Mouse (Mus musculus) embryonic facial prominence, embryonic 13.5 days (tissue): Measurements from ENCODE around the gene Prkcb. TPM values are rescaled to one million over a fixed set of nuclear protein-coding genes. Genes with fewer than 3 reads are reported as not detected.
"Not testable (repeated sequence)": the region's sequence is repeated elsewhere in the genome, so short reads cannot be mapped to it uniquely, and the experiment has no call there.

Experiments used
- ATAC-seq: fragments of 200-750 bp; cut with Nextera tagmentation; 2 replicates; pipeline ENCODE4 v1.8.0; 2017; ENCODE audit warnings: low read depth; ENCODE audit not compliant: insufficient number of reproducible peaks, insufficient read depth, low FRiP score, low TSS enrichment
- H3K27ac ChIP-seq: fragments of 300-500 bp; sonication (generic); 2 replicates; pipeline ENCODE4 v1.5.1; 2015; ENCODE audit warnings: moderate library complexity, mild to moderate bottlenecking, inconsistent platforms
- H3K27me3 ChIP-seq: fragments of 300-500 bp; sonication (generic); 2 replicates; pipeline ENCODE4 v1.6.1; 2015; ENCODE audit warnings: mild to moderate bottlenecking, inconsistent platforms
- H3K36me3 ChIP-seq: fragments of 300-500 bp; sonication (generic); 2 replicates; pipeline ENCODE4 v1.6.1; 2015; ENCODE audit warnings: mild to moderate bottlenecking, inconsistent platforms
- H3K4me1 ChIP-seq: fragments of 300-500 bp; sonication (generic); 2 replicates; pipeline ENCODE4 v1.6.1; 2015; ENCODE audit warnings: inconsistent platforms
- H3K4me2 ChIP-seq: fragments of 300-500 bp; sonication (generic); 2 replicates; pipeline ENCODE4 v1.6.1; 2015; ENCODE audit warnings: moderate library complexity, mild to moderate bottlenecking, inconsistent platforms
- H3K4me3 ChIP-seq: fragments of 300-500 bp; sonication (generic); 2 replicates; pipeline ENCODE4 v1.5.1; 2015; ENCODE audit warnings: mild to moderate bottlenecking, inconsistent platforms
- H3K9ac ChIP-seq: fragments of 300-500 bp; sonication (generic); 2 replicates; pipeline ENCODE4 v1.6.1; 2015; ENCODE audit warnings: mild to moderate bottlenecking, inconsistent platforms
- H3K9me3 ChIP-seq: fragments of 300-500 bp; sonication (generic); 2 replicates; pipeline ENCODE4 v1.6.1; 2016; ENCODE audit warnings: inconsistent platforms
- WGBS: fragments of 180-500 bp; shearing (Covaris S2); methylation state at CpG from one replicate; pipeline ENCODE4 v1.1.7; 2015; ENCODE audit warnings: mixed read lengths; 5-methylcytosine and 5-hydroxymethylcytosine counted together
- polyA plus RNA-seq: library from polyadenylated mRNA; unstranded; fragments of >200 nt; fragmentation: Nextera tagmentation; extraction: Ambion mirVana; gene quantifications from 2 replicates; pipeline ENCODE4 v1.2.1, GENCODE M21; 2015

Prkcb gene
- polyA plus RNA-seq = 5.9 and 6.1 TPM in 2 replicates

DNA sequence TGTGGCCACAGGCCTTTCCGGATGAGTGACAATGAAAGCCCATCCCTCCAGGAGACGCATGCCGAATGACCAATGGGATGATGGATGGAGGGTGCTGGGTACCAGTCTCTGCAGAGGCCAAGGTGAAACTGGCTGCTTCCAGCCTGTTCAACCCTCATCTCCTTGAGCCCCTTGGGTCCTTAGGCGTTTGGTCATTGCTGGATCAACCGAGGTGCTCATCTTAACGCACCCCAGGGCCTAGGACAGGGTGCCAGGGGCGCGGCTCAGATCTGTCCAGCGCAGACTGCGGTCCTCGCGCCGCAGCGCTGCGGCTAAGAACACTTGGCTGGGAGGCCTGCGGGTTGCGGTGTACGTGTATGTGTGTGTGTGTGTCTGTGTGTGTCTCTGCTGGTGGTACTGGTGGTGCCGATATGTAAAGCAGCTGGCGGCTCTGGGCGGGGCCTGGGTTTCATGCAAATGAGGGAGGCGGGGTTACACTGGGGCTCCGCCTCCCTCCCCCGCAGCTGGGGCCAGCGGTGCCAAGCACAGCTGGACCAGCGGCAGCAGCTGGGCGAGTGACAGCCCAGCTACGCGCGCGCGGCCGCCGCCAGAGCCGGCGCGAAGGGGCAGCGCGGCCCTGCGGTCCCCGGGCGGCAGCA lies at the start of gene Prkcb:
Gene Prkcb (plus strand): TSS at position 147 of the 638 bp plus-strand sequence.
- Histone ChIP-seq H3K4me3 (peak within 1 kb of the TSS; percentile 59), H3K4me2 (peak within 1 kb of the TSS; percentile 95), H3K27ac (no peak within 1 kb of the TSS), H3K9me3 (no peaks in the 10 kb centered on the region), H3K4me1 (peaks cover 17% of the 10 kb centered on the region), H3K27me3 (peaks cover 60% of the 10 kb centered on the region), H3K9ac (peak within 1 kb of the TSS; percentile 67), H3K36me3 (no peaks in the 10 kb centered on the region)
- ATAC-seq = peak; percentile 71
- WGBS = 7% methylated on average over 39 of the region's 42 CpGs

DNA sequence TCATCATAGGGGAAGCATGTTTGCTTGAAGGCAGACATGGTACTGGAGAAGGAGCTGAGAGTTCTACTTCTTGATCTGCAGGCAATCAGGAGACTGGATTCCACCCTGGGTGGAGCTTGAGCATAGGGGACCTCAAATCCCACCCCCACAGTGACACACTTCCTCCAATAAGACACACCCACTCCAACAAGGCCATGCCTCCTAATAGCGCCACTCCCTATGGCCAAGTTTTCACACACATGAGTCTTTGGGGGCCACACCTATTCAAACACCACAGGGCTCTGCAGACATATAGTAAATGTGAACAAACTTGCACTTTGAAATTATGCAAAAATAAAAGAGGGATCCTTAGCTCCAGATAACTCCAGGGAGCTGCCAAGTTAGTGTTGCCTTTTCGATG lies 49.6 kb upstream of the Prkcb start:
- no peaks in the 10 kb centered on the region for H3K36me3 ChIP-seq
- no peaks in the 10 kb centered on the region for H3K27me3 ChIP-seq
- no peak overlapping the region for H3K9ac ChIP-seq
- no peak overlapping the region for H3K4me2 ChIP-seq
- no peak overlapping the region for H3K27ac ChIP-seq
- H3K9me3 ChIP-seq = no peaks in the 10 kb centered on the region
- no peak overlapping the region for H3K4me3 ChIP-seq
- no peak for ATAC-seq
- H3K4me1 ChIP-seq = no peaks in the 10 kb centered on the region
- WGBS = 94% methylated on average over 2 of the region's 2 CpGs

DNA sequence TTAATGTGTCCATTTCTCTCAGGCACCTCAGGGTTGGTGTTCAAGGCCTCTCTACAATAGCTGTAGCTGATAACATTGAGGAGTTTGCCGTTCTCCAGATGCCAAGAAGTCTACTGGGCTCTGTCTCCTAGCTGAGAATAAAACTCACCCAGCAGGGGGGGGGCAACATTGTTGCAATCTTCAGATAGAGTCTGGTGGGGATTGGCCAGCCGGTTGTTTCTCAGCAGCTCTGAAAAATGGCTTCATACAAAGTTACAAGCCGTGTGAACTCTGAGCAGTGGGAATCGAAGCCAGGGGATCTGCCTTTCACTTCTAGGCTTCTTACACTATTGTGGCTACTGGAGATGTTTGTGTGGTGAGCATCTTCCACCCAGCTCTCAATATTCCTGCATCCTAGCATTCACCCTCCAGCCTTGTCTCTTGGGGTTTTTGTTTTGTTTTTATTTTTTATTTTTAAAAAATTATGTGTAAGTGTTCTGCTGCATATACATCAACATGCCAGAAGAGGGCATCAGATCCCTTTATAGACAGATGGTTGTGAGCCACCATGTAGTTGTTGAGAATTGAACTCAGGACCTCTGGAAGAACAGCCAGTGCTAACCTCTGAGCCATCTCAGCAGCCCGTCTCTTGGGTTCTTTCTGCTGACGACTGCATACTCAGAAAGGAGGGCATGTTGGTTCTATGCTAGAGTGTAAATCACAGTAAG lies 48.0 kb upstream of the Prkcb start:
- H3K9me3 ChIP-seq = no peaks in the 10 kb centered on the region
- WGBS = 78% methylated on average over 6 of the region's 6 CpGs
- no peak overlapping the region for H3K4me3 ChIP-seq
- H3K9ac ChIP-seq = no peak overlapping the region
- no peaks in the 10 kb centered on the region for H3K4me1 ChIP-seq
- H3K36me3 ChIP-seq = no peaks in the 10 kb centered on the region
- ATAC-seq = no peak
- no peaks in the 10 kb centered on the region for H3K27me3 ChIP-seq
- no peak overlapping the region for H3K4me2 ChIP-seq
- H3K27ac ChIP-seq = no peak overlapping the region

DNA sequence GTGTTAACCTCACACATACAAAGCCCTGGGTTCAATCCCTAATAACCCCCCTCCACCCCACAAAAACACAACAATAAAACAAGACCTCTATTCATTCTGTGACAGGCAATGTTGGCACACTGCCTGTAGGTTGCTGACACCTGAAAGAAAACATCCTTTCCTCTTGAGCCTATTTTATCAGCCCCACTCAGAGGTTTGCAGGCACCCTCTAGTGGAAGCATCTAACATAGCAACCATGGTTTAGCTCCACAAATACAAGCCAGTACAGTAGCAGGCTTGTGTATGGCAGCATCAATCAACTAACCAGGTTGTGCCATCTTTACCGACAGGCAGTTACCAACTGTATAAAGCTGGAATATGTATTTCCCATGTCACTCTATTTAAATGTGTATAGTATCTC lies 46.3 kb upstream of the Prkcb start:
- no peak for ATAC-seq
- no peaks in the 10 kb centered on the region for H3K27me3 ChIP-seq
- H3K4me2 ChIP-seq = no peak overlapping the region
- no peaks in the 10 kb centered on the region for H3K36me3 ChIP-seq
- no peaks in the 10 kb centered on the region for H3K9me3 ChIP-seq
- no peak overlapping the region for H3K4me3 ChIP-seq
- 38% methylated on average over 1 of the region's 1 CpGs for WGBS
- H3K9ac ChIP-seq = no peak overlapping the region
- H3K4me1 ChIP-seq = no peaks in the 10 kb centered on the region
- no peak overlapping the region for H3K27ac ChIP-seq

DNA sequence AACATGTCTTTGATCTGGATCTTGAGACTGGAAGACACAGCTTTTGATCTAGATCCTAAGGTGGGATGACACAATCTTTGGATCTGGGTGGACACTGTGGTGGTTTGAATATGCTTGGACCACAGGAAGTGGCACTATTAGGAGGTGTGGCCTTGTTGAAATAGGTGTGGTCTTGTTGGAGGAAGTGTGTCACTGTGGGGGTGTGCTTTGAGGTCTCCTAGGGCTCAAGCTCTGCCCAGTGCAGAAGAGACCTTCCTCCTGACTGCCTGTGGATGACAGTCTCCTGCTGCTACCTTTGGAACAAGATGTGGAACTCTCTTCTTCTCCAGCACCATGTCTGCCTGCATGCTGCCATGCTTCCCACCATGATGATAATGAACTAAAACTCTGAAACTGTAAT lies 45.8 kb upstream of the Prkcb start:
- H3K4me2 ChIP-seq, H3K4me3 ChIP-seq, H3K4me1 ChIP-seq, H3K27ac ChIP-seq, H3K36me3 ChIP-seq, ATAC-seq, H3K9ac ChIP-seq, H3K27me3 ChIP-seq, H3K9me3 ChIP-seq: not testable (repeated sequence)

DNA sequence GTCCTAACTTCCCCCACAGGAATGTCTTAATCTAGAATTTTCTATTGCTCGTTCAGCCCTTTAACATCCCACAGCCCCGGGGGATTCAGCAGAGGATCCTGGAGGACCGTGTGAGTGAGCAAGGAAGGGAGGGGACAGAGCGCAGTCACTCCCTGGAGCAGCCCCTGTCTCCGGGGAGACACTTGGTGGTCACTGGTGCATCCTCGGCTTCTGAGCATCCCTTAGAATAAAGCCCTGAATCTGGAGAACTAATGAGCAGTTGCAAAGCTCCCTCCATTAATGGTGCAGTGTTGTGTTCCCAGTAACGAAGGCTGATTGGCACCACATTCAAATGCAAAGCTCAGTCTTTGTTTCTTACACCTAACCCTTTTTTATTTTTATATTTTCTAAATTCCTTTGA lies 44.4 kb upstream of the Prkcb start:
- Histone ChIP-seq H3K27me3 (no peaks in the 10 kb centered on the region), H3K4me1 (no peaks in the 10 kb centered on the region), H3K27ac (no peak overlapping the region), H3K36me3 (no peaks in the 10 kb centered on the region), H3K9me3 (no peaks in the 10 kb centered on the region), H3K4me3 (no peak overlapping the region), H3K9ac (no peak overlapping the region), H3K4me2 (no peak overlapping the region)
- 35% methylated on average over 7 of the region's 7 CpGs for WGBS
- ATAC-seq = no peak

DNA sequence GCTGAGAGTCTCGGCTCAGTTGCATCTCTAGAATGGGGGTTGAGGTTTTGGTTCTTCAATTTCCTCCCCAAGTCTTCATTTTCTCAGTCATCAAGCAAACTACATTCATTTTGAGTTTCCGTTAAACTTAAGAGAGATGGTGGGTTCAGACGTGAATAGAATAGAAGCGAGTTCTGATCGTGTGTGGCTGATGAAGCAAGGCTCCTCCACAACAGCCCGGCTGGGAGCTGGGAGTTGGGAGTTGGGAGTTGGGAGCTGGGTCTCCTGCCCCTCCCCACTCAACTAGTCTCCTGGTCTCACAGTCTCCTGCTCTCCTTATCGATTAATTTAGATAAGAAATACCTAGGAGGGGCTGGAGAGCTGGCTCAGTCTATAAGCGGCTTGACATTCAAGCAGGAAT lies 44.0 kb upstream of the Prkcb start:
- Histone ChIP-seq H3K9ac (no peak overlapping the region), H3K27me3 (no peaks in the 10 kb centered on the region), H3K4me3 (no peak overlapping the region), H3K36me3 (no peaks in the 10 kb centered on the region), H3K4me1 (no peaks in the 10 kb centered on the region), H3K4me2 (no peak overlapping the region), H3K27ac (no peak overlapping the region), H3K9me3 (no peaks in the 10 kb centered on the region)
- ATAC-seq = no peak
- 69% methylated on average over 8 of the region's 8 CpGs for WGBS

DNA sequence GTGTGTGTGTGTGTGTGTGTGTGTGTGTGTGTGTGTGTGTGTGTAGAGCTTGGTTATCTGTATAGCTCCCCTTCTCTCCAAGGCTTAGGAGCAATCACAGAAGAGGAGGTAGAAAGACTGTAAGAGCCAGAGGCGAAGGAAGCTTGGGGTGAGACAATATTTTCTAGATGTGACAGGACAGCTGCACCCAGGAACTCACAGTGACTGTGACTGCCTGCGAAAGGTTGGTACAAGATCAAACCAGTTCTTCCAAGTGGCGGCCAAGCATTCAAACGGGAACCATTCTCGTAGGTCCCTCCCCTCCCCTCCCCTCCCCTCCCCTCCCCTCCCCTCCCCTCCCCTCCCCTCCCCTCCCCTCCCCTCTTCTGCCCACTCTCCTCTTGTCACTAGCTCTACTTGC lies 42.6 kb upstream of the Prkcb start:
- Histone ChIP-seq H3K4me1 (no peaks in the 10 kb centered on the region), H3K27ac (no peak overlapping the region), H3K4me2 (no peak overlapping the region), H3K9ac (no peak overlapping the region), H3K9me3 (no peaks in the 10 kb centered on the region), H3K27me3 (no peaks in the 10 kb centered on the region), H3K4me3 (no peak overlapping the region), H3K36me3 (no peaks in the 10 kb centered on the region)
- no peak for ATAC-seq
- 67% methylated on average over 3 of the region's 5 CpGs for WGBS

DNA sequence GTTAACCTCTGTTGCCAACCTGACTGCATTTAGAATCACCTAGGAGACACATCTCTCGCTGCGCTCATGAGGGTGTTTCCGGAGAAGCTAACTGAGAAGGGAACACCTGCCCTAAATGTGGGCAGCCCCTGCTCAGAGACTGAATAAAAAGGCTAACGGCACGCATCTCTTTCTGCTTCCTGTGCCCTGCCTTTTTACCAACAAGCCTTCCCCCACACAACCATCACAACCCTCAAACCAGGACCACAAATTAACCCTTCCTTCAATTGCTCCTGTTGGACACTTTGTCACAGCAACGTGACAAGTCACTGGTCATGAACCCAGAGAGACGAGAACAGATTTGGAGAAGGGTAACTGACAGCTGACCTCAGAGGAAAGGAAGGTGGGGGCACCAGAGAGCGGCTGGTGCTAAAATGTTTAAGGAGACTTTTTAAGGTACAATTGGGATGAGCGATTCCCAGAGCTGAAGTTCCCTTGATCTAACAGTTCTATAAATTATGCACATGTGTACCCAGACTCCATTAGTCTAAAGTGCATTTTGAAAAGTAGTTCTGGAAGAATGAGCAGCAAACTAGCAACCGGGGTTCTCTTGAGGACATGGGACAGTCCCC lies 41.2 kb upstream of the Prkcb start:
- WGBS = 81% methylated on average over 10 of the region's 10 CpGs
- Histone ChIP-seq H3K9me3 (no peaks in the 10 kb centered on the region), H3K27me3 (no peaks in the 10 kb centered on the region), H3K4me3 (no peak overlapping the region), H3K4me1 (no peaks in the 10 kb centered on the region), H3K36me3 (no peaks in the 10 kb centered on the region), H3K9ac (no peak overlapping the region), H3K27ac (no peak overlapping the region), H3K4me2 (no peak overlapping the region)
- no peak for ATAC-seq

DNA sequence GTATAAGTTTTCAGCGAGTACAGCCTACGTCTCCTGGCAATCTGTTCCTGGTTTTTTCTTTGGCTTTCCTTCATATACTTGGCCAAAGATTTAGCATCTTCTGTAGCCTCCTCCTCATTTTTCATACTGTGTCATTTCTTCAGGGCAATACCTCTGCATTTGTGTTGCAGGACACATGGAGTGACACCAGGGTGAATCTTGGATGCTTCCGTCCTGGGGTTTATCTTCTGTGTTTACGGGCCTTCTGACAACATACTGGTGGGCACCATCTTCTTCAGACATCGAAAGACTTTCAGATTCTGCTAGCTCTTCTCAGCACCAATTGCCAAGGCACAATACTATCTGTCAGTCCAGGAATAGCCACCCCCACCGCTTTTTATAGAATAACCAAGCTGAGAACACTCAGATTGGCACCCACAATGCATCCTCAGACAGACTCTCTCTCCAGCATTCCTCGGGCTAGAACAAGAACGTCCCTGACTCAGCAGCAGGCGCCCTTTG lies 39.2 kb upstream of the Prkcb start:
- no peaks in the 10 kb centered on the region for H3K9me3 ChIP-seq
- ATAC-seq = no peak
- WGBS = 91% methylated on average over 9 of the region's 9 CpGs
- H3K36me3 ChIP-seq = no peaks in the 10 kb centered on the region
- H3K4me1 ChIP-seq = no peaks in the 10 kb centered on the region
- no peaks in the 10 kb centered on the region for H3K27me3 ChIP-seq
- no peak overlapping the region for H3K4me3 ChIP-seq
- H3K4me2 ChIP-seq = no peak overlapping the region
- H3K27ac ChIP-seq = no peak overlapping the region
- H3K9ac ChIP-seq = no peak overlapping the region

DNA sequence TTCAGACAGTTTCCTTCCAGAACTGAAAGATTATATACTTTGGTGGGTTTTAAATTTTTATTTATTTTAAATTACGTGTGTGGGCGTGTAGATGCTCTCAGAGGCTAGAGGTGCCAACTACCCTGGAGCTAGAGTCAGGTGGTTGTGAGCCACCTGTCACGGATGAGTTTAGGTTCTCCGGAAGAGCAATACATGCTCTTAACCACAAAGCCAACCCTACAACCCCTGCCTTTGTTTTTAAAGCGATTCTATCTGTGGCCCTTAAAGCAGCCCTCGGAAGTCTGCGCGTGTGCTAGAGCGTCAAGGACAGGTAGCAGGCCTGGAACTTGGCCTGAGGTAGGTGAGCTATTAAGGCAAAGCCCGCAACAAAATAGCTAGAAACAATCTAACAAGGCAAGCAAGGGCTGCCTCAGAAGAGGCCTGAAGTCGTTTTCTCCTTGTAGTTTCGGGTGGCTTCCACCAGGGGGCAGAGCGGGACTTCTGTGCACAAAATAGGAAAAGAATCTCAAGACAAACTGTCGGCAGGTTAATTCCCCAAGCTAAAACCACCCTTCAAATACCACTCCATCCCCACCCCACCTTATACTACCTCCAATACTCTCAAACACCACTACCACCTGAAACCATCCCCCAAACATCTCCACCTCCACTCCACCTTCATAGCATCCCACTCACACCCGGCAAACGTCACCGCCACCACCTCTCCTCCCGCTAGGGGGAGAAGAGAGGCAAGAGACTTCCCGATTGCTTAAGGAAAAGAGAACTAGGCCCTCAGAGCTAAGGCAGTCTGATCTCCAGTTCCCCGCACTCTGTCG lies 37.1 kb upstream of the Prkcb start:
- Histone ChIP-seq H3K9ac (no peak overlapping the region), H3K4me1 (no peaks in the 10 kb centered on the region), H3K4me2 (peak overlapping the region; percentile 33; the same call in 1 of the 2 replicates), H3K27ac (no peak overlapping the region), H3K4me3 (no peak overlapping the region), H3K36me3 (no peaks in the 10 kb centered on the region), H3K27me3 (no peaks in the 10 kb centered on the region), H3K9me3 (no peaks in the 10 kb centered on the region)
- 30% methylated on average over 21 of the region's 21 CpGs for WGBS
- no peak for ATAC-seq
